Mouse (Mus musculus): Measurements from ENCODE around the gene Nop53.
"Not testable (repeated sequence)": the region's sequence is repeated elsewhere in the genome, so short reads cannot be mapped to it uniquely, and the experiment has no call there.

Nop53 gene

DNA sequence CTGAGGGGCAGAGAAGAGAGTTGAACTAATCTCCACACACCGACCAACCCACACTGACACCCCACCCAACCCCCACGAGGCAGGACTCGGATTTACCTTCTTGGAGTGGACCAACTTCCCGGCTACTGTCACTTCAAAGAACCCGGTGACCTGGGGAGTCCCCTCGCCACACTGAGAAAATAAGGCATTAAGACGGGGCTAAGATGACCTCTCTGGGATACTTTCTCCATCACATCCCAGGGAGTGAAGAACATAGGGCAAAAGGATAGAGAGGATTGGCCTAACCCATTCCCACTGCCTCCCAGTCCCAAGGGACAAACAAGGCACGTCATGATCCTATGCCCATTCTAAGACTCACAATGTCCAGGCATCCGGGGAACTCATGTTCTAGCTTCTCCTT, 25.9 kb downstream of the Nop53 start:
- no peak for DNase-seq (ENCODE audit: low read depth)

DNA sequence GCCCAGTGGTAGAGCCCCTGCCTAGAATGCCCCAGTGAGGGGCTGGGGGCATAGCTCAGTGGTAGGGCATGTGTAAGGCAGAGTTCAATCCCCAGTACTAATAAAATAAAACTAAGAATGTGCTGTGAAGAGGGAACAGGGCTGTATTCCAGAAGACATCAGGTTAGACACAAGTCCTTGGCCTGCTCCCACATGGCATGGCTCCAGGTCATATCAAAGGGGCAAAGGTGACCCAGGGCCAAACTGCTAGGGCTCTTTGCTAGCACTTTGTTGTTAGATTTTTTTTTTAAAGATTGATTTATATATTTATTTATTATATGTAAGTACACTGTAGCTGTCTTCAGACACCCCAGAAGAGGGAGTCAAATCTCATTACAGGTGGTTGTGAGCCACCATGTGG, 27.5 kb downstream of the Nop53 start:
- DNase-seq (ENCODE audit: low read depth), result no peak

DNA sequence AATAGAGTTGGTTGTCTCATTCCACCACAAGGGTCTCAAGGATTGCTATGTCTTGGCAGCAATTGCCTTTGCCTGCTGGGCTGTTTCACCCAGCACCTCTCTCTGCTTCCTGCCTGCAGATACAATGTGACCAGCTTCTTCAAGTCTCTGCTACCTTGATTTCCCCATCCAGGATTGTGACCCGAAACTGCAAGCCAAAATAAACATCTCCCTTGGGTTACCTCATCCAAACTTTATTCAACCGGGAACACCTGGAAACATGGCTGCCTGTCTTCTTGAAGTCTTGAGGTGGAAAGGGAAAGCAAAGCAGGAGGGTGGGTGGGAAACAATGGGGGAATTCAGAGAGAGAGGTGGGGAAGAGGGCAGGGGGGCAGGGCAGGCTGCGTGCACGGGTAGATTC, 28.9 kb downstream of the Nop53 start:
- no peak for DNase-seq (ENCODE audit: low read depth)

DNA sequence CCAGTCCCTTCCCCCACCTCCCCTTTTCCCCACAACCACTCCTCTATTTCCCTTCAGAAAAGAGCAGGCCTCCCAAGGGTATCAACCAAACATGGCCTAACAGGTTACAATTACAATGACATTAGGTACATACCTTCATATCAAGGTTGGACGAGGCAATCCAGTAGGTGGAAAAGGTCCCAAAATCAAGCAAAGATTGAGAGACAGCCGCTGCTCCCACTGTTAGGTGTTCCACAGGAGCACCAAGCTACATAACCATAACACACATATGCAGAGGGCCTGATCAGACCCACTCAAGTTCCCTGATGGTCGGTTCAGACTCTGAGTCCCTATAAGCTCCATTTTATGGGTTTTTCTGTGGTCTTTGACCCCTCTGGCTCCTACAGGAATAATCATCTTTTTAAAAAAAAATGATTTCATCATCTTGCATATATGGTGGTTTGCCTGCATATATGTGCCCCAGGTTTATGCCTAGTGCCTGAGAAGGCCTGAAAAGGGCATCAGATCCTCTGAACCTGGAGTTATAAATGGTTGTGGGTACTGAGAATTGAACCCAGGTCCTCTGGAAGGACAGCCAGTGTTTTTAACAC, 29.6 kb downstream of the Nop53 start:
- DNase-seq (ENCODE audit: low read depth), result no peak

DNA sequence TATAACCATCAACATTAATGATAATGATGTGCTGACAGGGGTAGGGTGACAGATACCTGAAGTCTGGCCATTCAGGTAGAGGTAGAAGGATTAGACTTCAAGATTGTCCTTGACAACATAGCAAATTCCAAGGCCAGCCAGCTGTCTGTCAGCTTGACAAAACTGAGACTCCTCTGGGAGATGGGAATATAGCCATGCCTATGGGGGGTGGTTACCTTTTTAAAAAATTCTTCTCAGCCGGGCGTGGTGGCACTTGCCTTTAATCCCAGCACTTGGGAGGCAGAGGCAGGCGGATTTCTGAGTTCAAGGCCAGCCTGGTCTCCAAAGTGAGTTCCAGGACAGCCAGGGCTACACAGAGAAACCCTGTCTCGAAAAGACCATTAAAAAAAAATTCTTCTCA, 30.2 kb downstream of the Nop53 start:
- DNase-seq (ENCODE audit: low read depth), result not testable (repeated sequence)

DNA sequence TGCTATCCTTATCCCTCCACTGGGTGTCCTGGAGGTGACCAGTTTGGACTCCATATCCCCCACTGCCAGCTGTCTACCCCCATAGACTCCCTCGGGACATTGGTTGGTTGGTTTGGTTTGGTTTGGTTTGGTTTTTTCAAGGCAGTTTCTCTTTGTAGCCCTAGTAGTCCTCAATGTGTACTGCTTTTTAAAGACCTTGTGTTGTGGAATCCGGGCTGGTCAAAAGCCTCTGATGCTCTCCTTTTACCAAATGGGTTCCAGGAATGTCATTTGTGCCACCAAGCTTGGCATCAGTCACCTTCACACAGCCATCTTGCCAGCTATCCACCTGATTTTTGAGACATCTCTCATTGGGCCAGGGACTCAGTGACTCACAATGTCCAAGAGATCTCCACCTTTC, 31.1 kb downstream of the Nop53 start:
- no peak for DNase-seq (ENCODE audit: low read depth)

DNA sequence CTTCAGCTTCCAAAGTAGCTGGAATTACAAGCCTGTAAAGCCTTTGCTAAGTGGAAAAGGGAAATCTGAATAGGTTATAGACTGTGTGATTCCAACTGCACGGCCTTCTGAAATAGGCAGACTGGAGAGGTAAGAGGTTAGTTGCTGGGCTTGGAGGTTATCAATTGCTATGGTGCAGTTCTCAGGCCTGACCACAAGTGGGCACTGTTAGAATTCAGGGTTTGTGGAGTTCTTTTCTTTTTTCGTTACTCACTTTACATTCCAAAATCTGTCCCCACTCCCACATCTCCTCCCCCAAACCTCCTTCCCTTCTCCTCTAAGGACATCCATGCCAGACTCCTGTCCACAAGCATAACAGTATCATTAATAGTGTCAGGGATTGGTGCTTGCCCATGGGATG, 31.6 kb downstream of the Nop53 start:
- DNase-seq (ENCODE audit: low read depth), result peak; percentile 80

DNA sequence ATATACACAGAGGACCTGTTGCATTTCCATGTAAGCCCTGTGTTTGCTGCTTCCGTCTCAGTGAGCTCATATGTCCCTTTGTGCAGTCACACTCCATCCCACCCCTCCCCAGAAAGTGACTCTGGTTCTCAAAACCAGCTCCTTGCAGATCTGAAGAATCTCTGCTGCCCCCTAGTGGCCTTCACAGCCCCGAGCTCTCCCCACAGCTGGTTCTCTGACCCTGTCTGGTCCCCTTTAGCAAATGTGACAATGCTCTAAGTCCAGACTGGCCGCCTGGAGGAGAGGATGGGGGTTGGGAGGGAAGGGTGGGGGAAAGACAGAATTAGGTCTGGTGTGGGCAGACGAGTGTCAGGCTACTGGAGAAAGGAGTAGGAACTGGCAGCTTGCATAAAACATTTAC, 33.7 kb downstream of the Nop53 start:
- DNase-seq (ENCODE audit: low read depth), result peak; percentile 89

DNA sequence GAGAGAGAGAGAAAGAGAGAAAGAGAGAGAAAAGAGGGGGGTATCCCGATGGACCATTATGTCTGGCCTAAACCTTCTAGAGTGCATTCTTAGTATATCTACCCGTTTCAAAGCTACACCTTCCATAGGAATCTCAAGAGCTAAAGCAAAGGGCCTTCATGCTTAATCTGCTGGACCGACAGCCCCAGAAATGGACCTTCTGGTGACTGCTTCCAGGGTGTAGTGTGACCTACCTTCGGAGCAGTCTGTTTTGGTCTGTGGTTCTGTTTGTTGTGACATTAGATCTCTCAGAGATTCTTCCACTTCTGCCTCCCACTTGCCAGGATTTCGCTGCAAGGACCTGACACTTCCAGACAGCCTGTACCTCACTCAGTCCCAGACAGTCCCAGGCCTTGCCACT, 35.4 kb downstream of the Nop53 start:
- no peak for DNase-seq (ENCODE audit: low read depth)

DNA sequence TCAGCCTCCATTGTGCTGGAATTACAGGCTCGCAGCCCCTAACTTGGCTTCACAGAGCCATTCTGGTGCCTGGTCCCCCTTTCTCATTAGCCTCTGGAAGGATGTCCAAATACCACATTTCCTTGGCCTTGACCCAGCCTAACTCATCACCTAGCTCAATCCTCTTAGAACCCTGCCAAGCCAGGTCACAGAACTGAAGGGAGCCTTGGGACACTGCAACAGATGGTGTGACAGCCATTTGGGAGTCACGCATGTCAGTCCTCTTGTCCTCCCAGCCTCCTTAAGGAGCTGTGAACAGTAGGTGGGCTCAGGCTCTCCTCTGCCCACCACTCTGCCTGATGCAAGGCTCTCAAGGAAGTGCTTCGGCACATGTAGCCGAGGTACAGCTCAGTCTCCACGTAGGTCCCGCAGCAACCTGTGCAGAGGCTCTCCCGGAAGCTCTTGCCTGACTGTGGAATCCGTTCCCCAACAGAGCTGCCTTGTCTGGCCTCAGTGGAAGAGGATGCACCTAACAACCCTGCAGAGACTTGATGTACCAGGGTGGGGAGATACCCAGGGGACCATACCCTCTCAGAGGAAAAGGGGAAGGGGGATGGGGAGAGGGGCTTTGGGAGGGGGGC, 37.8 kb downstream of the Nop53 start:
- no peak for DNase-seq (ENCODE audit: low read depth)

DNA sequence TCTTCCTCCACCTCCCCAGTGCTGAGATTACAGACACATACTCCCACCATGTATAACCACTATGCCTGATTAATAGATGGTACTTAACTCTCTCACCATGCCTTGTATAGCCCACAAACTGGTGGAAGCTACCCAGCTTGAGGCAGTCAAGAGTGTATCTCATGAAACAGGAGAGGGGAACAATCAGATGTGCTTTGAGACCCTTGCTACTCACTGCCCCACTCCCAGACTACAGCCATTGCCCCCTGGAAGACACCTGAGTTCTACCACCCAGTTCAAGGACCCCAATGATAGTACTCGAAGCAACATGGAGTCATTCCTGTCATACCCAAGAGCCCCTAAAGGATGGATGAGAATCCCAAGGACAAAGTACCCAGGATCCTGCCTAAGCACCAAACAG, 39.3 kb downstream of the Nop53 start:
- DNase-seq (ENCODE audit: low read depth), result no peak

DNA sequence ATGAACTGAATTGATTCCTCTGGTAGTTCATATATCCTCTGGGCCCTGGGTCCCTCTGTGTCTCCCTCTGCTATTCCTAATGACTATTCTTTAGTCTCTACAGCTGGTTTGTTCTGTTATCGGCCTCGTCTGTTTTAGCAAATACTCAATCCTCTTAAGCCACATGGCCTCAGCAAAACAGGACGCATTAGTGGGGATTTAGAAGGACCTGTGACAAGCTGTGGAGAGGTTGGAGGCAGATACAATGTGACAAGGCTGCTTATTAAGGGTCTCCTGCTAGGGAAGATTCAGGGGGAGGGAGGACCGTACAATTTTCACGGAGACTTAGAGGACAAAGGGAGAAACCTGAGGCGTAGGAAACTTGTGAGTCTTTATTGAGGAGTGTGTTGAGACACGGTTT, 40.0 kb downstream of the Nop53 start:
- no peak for DNase-seq (ENCODE audit: low read depth)

DNA sequence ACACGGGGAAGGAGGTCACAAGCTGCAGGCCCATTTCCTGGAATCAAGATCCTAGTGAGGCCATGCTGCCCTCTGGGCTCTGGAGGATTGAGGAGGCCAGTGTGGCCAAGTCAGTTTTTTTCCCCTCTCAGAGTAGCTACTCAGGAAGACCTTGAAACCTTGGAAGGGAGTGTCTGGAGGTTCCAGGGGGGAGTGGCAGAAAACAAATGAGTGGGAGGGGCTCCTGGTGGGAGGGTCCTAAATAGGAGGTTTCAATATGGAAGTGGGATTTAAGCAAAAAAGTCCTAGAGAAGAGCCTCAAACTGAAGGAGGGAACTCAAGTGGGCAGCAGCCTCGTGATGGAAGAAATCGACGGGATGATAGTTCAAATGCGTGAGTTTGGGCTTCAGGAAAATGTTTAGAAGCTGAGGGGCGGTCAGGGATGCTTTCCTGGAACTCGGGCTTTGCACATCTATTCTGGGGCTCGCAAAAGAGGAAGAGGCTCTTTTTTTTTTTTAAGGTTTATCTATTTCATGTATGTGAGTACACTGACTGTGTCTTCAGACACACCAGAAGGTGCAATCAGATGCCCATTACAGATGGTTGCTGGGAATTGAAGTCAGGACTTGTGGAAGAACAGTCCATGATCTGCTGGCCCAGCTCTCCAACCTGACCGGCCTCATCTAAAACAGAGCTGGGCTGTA, 44.4 kb downstream of the Nop53 start:
- DNase-seq (ENCODE audit: low read depth), result no peak

DNA sequence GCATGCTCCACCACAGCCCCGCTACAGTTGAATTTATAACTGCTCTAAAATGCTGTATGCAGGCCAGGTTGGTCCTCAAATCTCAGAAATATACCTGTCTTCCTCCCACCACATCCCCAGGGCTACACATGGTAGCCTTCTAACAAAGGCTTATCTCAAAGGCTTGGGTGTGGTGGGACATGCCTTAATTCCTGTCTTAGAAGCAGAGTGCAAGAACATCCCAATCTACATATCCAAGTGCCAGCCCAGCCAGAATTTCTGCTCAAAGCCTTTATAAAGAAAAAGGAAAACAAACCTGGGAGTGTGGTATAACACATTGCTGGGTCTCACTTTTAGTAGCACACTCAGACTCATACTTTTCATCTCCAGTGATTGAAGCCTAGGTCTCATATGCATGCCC, 51.6 kb downstream of the Nop53 start:
- DNase-seq (ENCODE audit: low read depth), result no peak
